Mouse (Mus musculus) testis, adult 2 months (tissue): ENCODE data around the gene Chmp6.

Experiments used
- CTCF ChIP-seq: fragments of 200-500 bp; IDR thresholded peaks from 2 replicates; pipeline ENCODE4 v1.5.1; 2012; ENCODE audit warnings: low read depth, mild to moderate bottlenecking, inconsistent platforms, low read length, moderate library complexity; ENCODE audit not compliant: control insufficient read depth, insufficient read depth, insufficient replicate concordance
- POLR2A ChIP-seq: fragments of 200-500 bp; IDR thresholded peaks from 2 replicates; pipeline ENCODE4 v1.6.1; 2012; ENCODE audit warnings: low read depth, mild to moderate bottlenecking, inconsistent platforms, low read length, moderate library complexity; ENCODE audit not compliant: control insufficient read depth

GRCm38 (mm10) chr11:119907711-119908110 is 5.5 kb upstream of the Chmp6 start:
- no peak for TF ChIP-seq POLR2A
- TF ChIP-seq CTCF = no peak
